Mouse (Mus musculus): Measurements from ENCODE around the gene Vgll3. TPM values are rescaled to one million over a fixed set of nuclear protein-coding genes. Genes with fewer than 3 reads are reported as not detected.
A peak's percentile ranks its signal among the peaks of the same experiment; 100 is the strongest.

Gene Vgll3
- 3.4 and 3.5 TPM in 2 replicates for polyA plus RNA-seq (2012; ENCODE audit: insufficient read depth, insufficient read length, missing spikeins)

DNA sequence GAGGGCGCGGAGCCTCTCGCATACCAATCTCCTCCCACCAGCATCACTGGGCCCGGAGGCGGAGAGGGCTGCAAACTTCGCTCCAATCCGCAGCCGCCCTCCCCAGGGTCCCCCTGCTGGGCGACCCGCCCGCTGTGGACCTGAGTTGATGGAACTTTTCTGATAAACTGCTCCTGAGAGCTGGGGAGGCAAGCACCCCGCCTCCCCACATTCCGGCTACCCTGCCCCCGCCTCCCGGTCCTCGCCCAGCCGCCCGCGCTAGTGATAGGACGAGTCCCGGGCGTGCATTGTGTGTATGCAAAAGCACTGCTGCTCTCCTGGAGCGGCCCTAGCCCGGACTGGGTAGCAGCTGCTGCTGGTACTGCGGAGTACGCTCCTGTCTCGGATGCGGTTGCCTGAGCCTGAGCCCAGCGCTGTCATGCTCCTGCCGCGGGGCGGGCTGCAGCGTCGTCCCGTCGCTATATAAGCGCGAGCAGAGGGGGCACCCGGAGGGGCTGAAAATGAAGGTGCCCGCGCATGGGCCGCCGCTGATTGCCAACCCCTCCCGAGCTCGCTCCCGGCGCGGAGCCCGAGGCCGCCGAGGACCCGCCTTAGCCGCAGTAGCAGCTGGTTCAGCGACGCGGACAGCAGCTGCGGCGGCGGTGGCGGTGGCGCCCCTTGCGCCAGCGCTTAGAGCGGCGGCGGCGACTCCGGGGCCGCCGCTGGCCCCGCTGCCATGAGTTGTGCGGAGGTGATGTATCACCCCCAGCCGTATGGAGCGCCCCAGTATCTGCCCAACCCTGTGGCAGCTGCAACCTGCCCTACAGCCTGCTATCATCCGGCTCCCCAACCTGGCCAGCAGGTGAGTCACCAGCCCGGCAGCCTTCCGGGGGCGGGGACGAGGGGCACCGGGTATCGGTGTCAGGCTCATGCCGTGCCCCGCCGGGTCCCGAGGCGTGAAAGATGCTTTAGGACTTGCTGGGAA lies at the start of gene Vgll3:
Gene Vgll3 (plus strand): TSS at position 340 of the 964 bp plus-strand sequence.
- Histone ChIP-seq H3K4me3 (ENCODE audit: insufficient read depth, low read depth, low read length) (peak within 1 kb of the TSS; percentile 69), H3K27ac (replicated peaks; ENCODE audit: low read depth, low read length) (peak within 1 kb of the TSS; percentile 37; the same call in 1 of the 2 replicates), H3K4me1 (ENCODE audit: control insufficient read depth, insufficient read depth, insufficient read length, low read length) (no peaks in the 10 kb centered on the region)

DNA sequence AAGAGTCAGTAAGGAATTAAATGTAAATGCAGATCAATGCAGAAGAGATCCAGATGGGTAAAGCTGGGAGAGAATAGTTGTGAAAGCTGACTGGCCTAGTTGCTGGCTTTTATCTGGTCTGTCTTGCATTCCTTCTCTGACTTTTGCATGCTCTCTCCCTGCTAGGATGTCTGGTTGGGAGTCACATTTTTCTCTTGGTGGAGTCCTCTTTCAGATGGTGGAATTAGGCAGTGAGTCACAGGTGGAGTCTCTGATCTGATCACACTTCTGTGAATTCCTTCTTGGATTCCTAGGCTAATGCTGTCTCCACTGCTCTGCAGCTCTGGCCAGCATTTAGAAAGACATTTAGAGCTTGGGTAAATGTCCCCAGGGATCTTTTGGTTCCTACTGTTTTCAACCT lies 49.1 kb upstream of the Vgll3 start:
- no peak overlapping the region for H3K4me3 ChIP-seq (ENCODE audit: insufficient read depth, low read depth, low read length)
- no peaks in the 10 kb centered on the region for H3K4me1 ChIP-seq (ENCODE audit: control insufficient read depth, insufficient read depth, insufficient read length, low read length)
- H3K27ac ChIP-seq (replicated peaks; ENCODE audit: low read depth, low read length), result no peak overlapping the region

DNA sequence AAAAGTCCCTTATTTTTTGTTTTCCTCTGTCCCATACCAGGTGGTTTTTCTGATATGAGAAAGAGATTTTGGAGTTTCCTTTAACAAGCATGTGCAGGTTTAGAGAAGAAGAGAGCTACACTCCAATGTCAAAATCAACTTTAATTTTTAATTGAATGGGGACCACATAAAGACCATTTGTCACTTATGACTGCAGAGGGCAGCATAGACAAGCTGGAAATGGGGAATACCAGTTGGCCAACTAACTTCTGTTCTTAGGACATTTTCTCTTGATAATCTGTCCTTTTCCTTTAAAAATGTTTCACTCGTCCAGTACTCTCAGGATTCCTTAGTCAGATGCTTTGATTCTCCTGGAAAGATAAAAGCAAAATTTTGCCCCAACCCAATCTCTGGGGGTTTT lies 29.1 kb upstream of the Vgll3 start:
- Histone ChIP-seq H3K4me3 (ENCODE audit: insufficient read depth, low read depth, low read length) (no peak overlapping the region), H3K4me1 (ENCODE audit: control insufficient read depth, insufficient read depth, insufficient read length, low read length) (no peaks in the 10 kb centered on the region), H3K27ac (replicated peaks; ENCODE audit: low read depth, low read length) (no peak overlapping the region)

DNA sequence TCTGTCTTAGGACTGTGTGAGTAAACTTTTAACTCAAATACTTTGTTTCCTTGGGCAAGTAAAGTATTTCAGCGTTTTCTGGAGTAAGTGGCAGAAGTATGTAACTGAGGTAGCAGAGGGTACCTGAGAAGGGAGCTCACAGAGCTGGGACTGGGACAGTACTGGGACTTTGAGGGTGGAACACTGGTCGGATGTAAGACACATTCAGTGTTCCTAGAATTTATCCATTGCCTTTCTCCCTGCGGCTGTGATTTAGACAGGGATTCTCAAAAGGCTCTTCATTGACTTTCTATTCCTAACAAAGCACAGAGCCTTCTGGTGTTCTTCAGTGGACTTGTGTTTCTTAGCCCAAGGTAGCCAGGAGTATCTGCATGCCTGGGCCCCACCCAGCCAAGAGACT lies 1.0 kb downstream of the Vgll3 start:
- Histone ChIP-seq H3K4me3 (ENCODE audit: insufficient read depth, low read depth, low read length) (peak overlapping the region; percentile 69), H3K27ac (replicated peaks; ENCODE audit: low read depth, low read length) (peak overlapping the region; percentile 33; the same call in 1 of the 2 replicates), H3K4me1 (ENCODE audit: control insufficient read depth, insufficient read depth, insufficient read length, low read length) (no peaks in the 10 kb centered on the region)

GRCm38 (mm10) chr16:65818779-65819178 lies 3.7 kb downstream of the Vgll3 start:
- Histone ChIP-seq H3K4me3 (ENCODE audit: insufficient read depth, low read depth, low read length) (no peak overlapping the region), H3K4me1 (ENCODE audit: control insufficient read depth, insufficient read depth, insufficient read length, low read length) (no peaks in the 10 kb centered on the region), H3K27ac (replicated peaks; ENCODE audit: low read depth, low read length) (peak overlapping the region; percentile 63; the same call in 1 of the 2 replicates)

DNA sequence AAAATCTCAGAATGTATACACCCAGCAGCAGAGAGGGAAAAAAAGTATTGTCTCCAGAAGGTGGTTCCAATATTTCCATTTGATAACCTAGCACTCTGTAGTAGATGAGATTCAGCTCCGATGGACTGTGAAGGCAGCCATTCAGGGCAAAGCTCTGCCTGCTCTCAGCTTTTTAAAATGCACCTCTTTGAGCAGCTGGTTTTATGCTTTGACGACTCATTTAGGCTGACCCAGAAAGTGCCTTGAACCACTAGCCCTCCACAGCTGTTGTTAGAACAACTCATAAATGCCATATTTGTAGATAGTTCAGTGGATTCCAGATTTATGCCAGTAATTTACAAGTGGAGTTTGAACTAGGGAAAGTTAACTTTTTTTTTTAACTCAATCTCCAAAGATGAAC lies 5.7 kb downstream of the Vgll3 start:
- H3K4me3 ChIP-seq (ENCODE audit: insufficient read depth, low read depth, low read length), result no peak overlapping the region
- H3K4me1 ChIP-seq (ENCODE audit: control insufficient read depth, insufficient read depth, insufficient read length, low read length), result no peaks in the 10 kb centered on the region
- H3K27ac ChIP-seq (replicated peaks; ENCODE audit: low read depth, low read length), result no peak overlapping the region

DNA sequence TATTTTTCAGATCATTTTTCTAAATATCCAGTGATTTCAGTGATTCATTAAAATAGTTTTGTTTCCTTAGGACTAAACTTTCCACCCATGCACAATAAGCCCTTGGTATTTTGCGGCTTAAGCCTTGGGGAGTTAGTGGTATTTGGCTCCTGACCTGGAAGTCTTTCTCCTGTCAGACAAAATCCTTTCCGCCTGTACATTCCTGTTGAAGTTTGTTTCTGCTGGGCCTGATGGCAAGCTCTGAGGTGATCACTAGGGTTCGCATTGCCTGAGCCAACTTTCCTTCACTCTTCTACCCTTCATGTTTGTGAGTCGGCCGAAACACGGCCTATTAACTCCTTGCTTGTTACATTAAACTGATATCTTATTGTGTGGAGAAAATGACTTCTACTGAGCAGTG lies 8.7 kb downstream of the Vgll3 start:
- Histone ChIP-seq H3K4me3 (ENCODE audit: insufficient read depth, low read depth, low read length) (no peak overlapping the region), H3K4me1 (ENCODE audit: control insufficient read depth, insufficient read depth, insufficient read length, low read length) (no peaks in the 10 kb centered on the region), H3K27ac (replicated peaks; ENCODE audit: low read depth, low read length) (no peak overlapping the region; the same call in 1 of the 2 replicates)

GRCm38 (mm10) chr16:65828141-65828565 lies 13.1 kb downstream of the Vgll3 start:
- H3K27ac ChIP-seq (replicated peaks; ENCODE audit: low read depth, low read length), result no peak overlapping the region
- no peak overlapping the region for H3K4me3 ChIP-seq (ENCODE audit: insufficient read depth, low read depth, low read length)
- no peaks in the 10 kb centered on the region for H3K4me1 ChIP-seq (ENCODE audit: control insufficient read depth, insufficient read depth, insufficient read length, low read length)

DNA sequence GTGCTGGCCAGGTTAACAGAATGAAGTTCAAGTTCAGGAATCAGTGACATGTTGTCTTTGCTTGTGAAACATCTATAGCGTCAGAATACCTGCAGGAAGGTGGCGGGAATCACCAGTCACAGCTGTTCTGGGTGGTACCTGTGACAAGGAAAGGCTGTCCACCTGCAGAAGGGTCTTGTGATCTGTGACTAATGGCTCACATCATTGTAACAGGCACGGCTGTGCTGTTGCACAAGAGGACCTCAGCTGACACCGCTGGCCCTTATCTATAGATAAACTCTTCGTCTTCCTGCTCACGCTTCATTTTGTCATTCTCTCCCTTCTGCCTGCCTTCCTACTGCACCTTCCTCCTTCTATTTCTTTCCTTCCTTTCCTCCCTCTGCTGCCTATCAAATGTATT lies 14.0 kb downstream of the Vgll3 start:
- H3K27ac ChIP-seq (replicated peaks; ENCODE audit: low read depth, low read length), result no peak overlapping the region
- no peaks in the 10 kb centered on the region for H3K4me1 ChIP-seq (ENCODE audit: control insufficient read depth, insufficient read depth, insufficient read length, low read length)
- H3K4me3 ChIP-seq (ENCODE audit: insufficient read depth, low read depth, low read length), result no peak overlapping the region

DNA sequence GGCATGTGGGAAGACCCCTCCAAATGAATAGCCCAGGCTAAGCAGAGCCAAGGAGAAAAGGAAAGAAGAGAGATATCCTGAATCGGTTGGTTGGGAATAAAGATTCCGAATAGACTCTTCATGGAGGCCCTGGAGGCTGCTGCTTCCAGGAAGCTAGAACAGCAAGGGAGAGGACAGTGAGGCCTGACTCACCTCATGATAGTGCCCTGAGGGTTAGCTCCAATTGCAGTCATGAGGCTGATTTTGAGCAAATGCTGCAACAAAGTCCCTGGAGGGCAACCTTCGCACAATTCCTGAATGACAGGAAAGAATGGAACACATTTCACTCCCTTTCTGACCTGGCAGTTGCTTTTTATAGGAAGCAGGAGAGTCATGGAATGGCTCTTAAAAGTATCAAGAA lies 19.7 kb downstream of the Vgll3 start:
- Histone ChIP-seq H3K27ac (replicated peaks; ENCODE audit: low read depth, low read length) (no peak overlapping the region), H3K4me3 (ENCODE audit: insufficient read depth, low read depth, low read length) (no peak overlapping the region), H3K4me1 (ENCODE audit: control insufficient read depth, insufficient read depth, insufficient read length, low read length) (no peaks in the 10 kb centered on the region)

- H3K27ac ChIP-seq (replicated peaks; ENCODE audit: low read depth, low read length), result no peak overlapping the region
- H3K4me3 ChIP-seq (ENCODE audit: insufficient read depth, low read depth, low read length), result no peak overlapping the region
- no peaks in the 10 kb centered on the region for H3K4me1 ChIP-seq (ENCODE audit: control insufficient read depth, insufficient read depth, insufficient read length, low read length)
These were observed 35.1 kb downstream of the Vgll3 start for GRCm38 (mm10) chr16:65850126-65850525.

- H3K4me1 ChIP-seq (ENCODE audit: control insufficient read depth, insufficient read depth, insufficient read length, low read length), result no peaks in the 10 kb centered on the region
- no peak overlapping the region for H3K27ac ChIP-seq (replicated peaks; ENCODE audit: low read depth, low read length)
- no peak overlapping the region for H3K4me3 ChIP-seq (ENCODE audit: insufficient read depth, low read depth, low read length)
These were observed 49.4 kb downstream of the Vgll3 start for GRCm38 (mm10) chr16:65864471-65864870.

- Histone ChIP-seq H3K4me3 (ENCODE audit: insufficient read depth, low read depth, low read length) (no peak overlapping the region), H3K4me1 (ENCODE audit: control insufficient read depth, insufficient read depth, insufficient read length, low read length) (no peaks in the 10 kb centered on the region), H3K27ac (replicated peaks; ENCODE audit: low read depth, low read length) (no peak overlapping the region)
These were observed 52.9 kb downstream of the Vgll3 start for GRCm38 (mm10) chr16:65867927-65868326.

DNA sequence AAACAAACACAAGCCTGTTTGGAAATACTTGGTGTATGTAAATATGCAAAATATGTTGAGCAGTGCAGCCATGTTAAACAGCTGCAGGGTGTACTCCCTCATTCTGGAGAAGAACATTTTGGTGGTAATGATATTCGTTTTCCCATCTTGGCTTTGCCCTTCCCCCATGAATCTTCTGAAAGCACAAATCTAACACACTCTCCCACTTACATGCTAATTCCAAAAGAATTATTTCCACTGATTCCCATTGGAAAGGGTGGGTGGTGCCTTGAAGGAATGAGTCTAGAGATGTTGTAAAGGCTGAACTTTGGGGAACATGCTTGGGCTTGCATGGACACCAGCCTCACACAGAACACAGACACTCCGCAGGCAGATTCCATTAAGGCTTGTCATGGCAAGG lies 53.9 kb downstream of the Vgll3 start:
- Histone ChIP-seq H3K4me1 (ENCODE audit: control insufficient read depth, insufficient read depth, insufficient read length, low read length) (no peaks in the 10 kb centered on the region), H3K4me3 (ENCODE audit: insufficient read depth, low read depth, low read length) (no peak overlapping the region), H3K27ac (replicated peaks; ENCODE audit: low read depth, low read length) (no peak overlapping the region)

DNA sequence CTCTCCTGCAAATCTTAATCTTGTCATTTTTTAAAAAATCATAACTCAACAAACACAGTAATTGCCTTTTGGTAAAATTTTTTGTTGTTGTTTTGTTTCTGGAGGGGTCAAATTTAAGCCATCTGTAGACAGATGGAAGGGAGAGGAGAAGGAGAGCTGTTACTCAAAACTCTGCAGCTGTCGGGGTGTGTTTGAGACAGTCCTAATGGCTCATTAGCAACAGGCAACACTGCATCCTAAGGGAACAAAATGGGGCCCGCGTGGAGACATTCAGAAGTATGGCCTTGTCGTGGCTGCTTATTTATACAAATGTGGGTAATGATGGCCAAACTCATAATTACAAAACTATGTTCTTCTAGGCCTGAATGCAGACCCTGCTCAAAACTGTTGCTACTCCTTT lies 73.9 kb downstream of the Vgll3 start:
- no peaks in the 10 kb centered on the region for H3K4me1 ChIP-seq (ENCODE audit: control insufficient read depth, insufficient read depth, insufficient read length, low read length)
- H3K4me3 ChIP-seq (ENCODE audit: insufficient read depth, low read depth, low read length), result no peak overlapping the region
- no peak overlapping the region for H3K27ac ChIP-seq (replicated peaks; ENCODE audit: low read depth, low read length)

Data from brown adipose tissue, adult 24 weeks (tissue).